8 mouse cellular contexts compared by ENCODE assay signal in the genomic region with DNA sequence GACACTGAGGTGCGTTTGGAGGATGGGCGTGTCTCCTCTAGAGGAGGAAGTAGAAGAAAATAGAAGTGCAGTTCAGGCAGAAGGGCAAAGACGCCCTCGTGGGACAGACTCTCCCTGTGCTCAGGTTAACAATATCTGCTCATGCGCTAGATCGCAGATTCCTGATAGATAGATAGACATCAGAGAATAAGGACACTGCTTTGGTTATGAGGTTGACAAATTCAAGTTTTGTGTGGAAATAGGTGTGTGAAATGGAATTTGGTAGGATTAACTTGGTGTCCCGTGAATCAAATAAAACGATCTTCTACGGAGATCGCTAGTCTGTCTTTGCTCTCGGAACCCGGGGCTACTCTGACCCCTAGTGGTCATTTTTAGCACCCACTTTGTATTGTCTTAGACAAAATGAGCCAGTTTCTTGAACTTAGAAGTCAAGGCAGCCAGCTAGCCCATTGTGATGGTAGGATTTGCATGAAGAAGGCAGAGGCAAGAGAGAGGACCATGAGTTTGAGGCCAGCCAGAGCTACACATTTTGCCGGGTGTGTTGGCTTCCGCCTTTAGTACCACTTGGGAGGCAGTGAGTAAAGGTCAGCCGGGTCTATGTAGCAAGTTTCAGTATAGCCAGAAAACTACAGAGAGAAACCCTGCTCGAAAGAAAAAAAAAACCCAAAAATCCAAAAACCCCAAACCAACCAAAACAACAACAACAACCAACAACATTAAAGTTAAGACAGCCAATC. TPM values are rescaled to one million over a fixed set of nuclear protein-coding genes. Genes with fewer than 3 reads are reported as not detected.
DNase-seq lines count a peak whose midpoint lies in the region; ATAC-seq and TF ChIP-seq lines count a peak whose summit lies in the region.

No protein-coding gene starts in this region.

- no peak for TF ChIP-seq POLR2A in ES-Bruce4 (IDR thresholded peaks at IDR 0.05; ENCODE audit: insufficient read depth, low read length)
- TF ChIP-seq POLR2A in bone marrow macrophage, adult 2 months (IDR thresholded peaks at IDR 0.05; ENCODE audit: borderline replicate concordance, low read depth, low read length) = no peak

- DNase-seq in embryonic facial prominence, embryonic 14.5 days (ENCODE audit: low spot score) = peak; percentile 61
- peak; percentile 47 for DNase-seq in heart, postnatal 0 days (ENCODE audit: low spot score)
- DNase-seq in kidney, postnatal 14 days = peak; percentile 79
- peak; percentile 28 to 41 (median 34) for DNase-seq in liver, embryonic 14.5 days (ENCODE audit: low read depth in 3 of 3, low spot score in 3 of 3)
- DNase-seq in neural tube, embryonic 10.5 days (ENCODE audit: extremely low spot score, low spot score) = peak; percentile 47
- DNase-seq in thymus, postnatal 10 days (ENCODE audit: low spot score in 2 of 2) = peak; percentile 40 to 75

- H3K27me3 ChIP-seq in ES-Bruce4 (ENCODE audit: control insufficient read depth, insufficient read depth, low read length, poor library complexity, severe bottlenecking) = no peaks in the 10 kb centered on the region
- H3K27me3 ChIP-seq in embryonic facial prominence, embryonic 14.5 days (replicated peaks; ENCODE audit: control insufficient read depth, insufficient read depth, low read length) = no peaks in the 10 kb centered on the region
- H3K27me3 ChIP-seq in heart, postnatal 0 days (ENCODE audit: control insufficient read depth, insufficient read depth, low read length) = no peaks in the 10 kb centered on the region
- H3K27me3 ChIP-seq in liver, embryonic 14.5 days (ENCODE audit: control insufficient read depth, insufficient read depth, low read length) = no peaks in the 10 kb centered on the region

- no peaks in the 10 kb centered on the region for H3K36me3 ChIP-seq in ES-Bruce4 (ENCODE audit: control insufficient read depth, insufficient read depth, low read length, poor library complexity, severe bottlenecking)
- peaks cover 57% of the 10 kb centered on the region for H3K36me3 ChIP-seq in embryonic facial prominence, embryonic 14.5 days (ENCODE audit: control insufficient read depth, insufficient read depth, low read length)
- peaks cover 30% of the 10 kb centered on the region for H3K36me3 ChIP-seq in heart, postnatal 0 days (replicated peaks; ENCODE audit: control insufficient read depth, insufficient read depth, low read length)
- no peaks in the 10 kb centered on the region for H3K36me3 ChIP-seq in liver, embryonic 14.5 days (replicated peaks; ENCODE audit: control insufficient read depth, insufficient read depth, low read depth)

- TF ChIP-seq CTCF in ES-Bruce4 (IDR thresholded peaks at IDR 0.05; ENCODE audit: low read depth, low read length) = peak; percentile 11
- TF ChIP-seq CTCF in bone marrow macrophage, adult 2 months (IDR thresholded peaks at IDR 0.05; ENCODE audit: low read depth, low read length) = peak; percentile 25; the same call in 1 of the 2 replicates
- peak; percentile 75 for TF ChIP-seq CTCF in heart, postnatal 0 days (IDR thresholded peaks at IDR 0.05; ENCODE audit: low read depth)
- TF ChIP-seq CTCF in liver, embryonic 14.5 days (IDR thresholded peaks at IDR 0.05; ENCODE audit: low read depth) = peak; percentile 76

- no peak overlapping the region for H3K4me3 ChIP-seq in ES-Bruce4 (ENCODE audit: low read depth, low read length)
- H3K4me3 ChIP-seq in bone marrow macrophage, adult 2 months (ENCODE audit: insufficient read depth, low read length) = no peak overlapping the region
- 0 out of 2 replicates have a peak overlapping the region, but pooled peaks have one; percentile 9 for H3K4me3 ChIP-seq in embryonic facial prominence, embryonic 14.5 days (ENCODE audit: low read depth, low read length)
- H3K4me3 ChIP-seq in heart, postnatal 0 days (ENCODE audit: low read depth, low read length) = peak overlapping the region; percentile 17
- no peak overlapping the region for H3K4me3 ChIP-seq in liver, embryonic 14.5 days (ENCODE audit: insufficient read depth in 1 of 2, low read depth in 2 of 2, low read length in 2 of 2)

- H3K27ac ChIP-seq in ES-Bruce4 (ENCODE audit: insufficient read depth, low read length) = no peak overlapping the region
- H3K27ac ChIP-seq in bone marrow macrophage, adult 2 months (ENCODE audit: insufficient read depth, low read depth, low read length) = no peak overlapping the region
- H3K27ac ChIP-seq in embryonic facial prominence, embryonic 14.5 days (replicated peaks; ENCODE audit: low read depth, low read length) = no peak overlapping the region
- H3K27ac ChIP-seq in heart, postnatal 0 days (ENCODE audit: low read depth) = no peak overlapping the region
- no peak overlapping the region for H3K27ac ChIP-seq in liver, embryonic 14.5 days

- no peaks in the 10 kb centered on the region for H3K9me3 ChIP-seq in ES-Bruce4 (replicated peaks; ENCODE audit: control insufficient read depth, insufficient read depth, low read length, poor library complexity, severe bottlenecking)
- H3K9me3 ChIP-seq in embryonic facial prominence, embryonic 14.5 days (ENCODE audit: control insufficient read depth, low read length) = peaks cover 5% of the 10 kb centered on the region; the same call in 1 of the 2 replicates
- no peaks in the 10 kb centered on the region for H3K9me3 ChIP-seq in heart, postnatal 0 days (replicated peaks; ENCODE audit: control insufficient read depth, low read length)
- no peaks in the 10 kb centered on the region for H3K9me3 ChIP-seq in liver, embryonic 14.5 days (ENCODE audit: control insufficient read depth, low read length)

- WGBS in embryonic facial prominence, embryonic 14.5 days = 27% methylated on average over 16 of the region's 16 CpGs
- whole genome bisulfite sequencing in heart, postnatal 0 days = 25% methylated on average over 16 of the region's 16 CpGs
- WGBS in liver, embryonic 14.5 days (ENCODE audit: insufficient replicate concordance) = 15% methylated on average over 16 of the region's 16 CpGs

- TF ChIP-seq EP300 in ES-Bruce4 (IDR thresholded peaks at IDR 0.05; ENCODE audit: insufficient read depth, low read depth, low read length) = no peak
- TF ChIP-seq EP300 in heart, postnatal 0 days (IDR thresholded peaks at IDR 0.05; ENCODE audit: low read depth) = no peak
- TF ChIP-seq EP300 in liver, embryonic 14.5 days (IDR thresholded peaks at IDR 0.05; ENCODE audit: low read depth) = no peak

- no peak overlapping the region for H3K9ac ChIP-seq in ES-Bruce4 (ENCODE audit: low read depth, poor library complexity, severe bottlenecking)
- no peak overlapping the region for H3K9ac ChIP-seq in embryonic facial prominence, embryonic 14.5 days (ENCODE audit: low read depth, low read length)
- no peak overlapping the region for H3K9ac ChIP-seq in heart, postnatal 0 days (replicated peaks; ENCODE audit: low read depth, low read length)
- H3K9ac ChIP-seq in liver, embryonic 14.5 days (replicated peaks) = no peak overlapping the region

- ATAC-seq in embryonic facial prominence, embryonic 14.5 days (ENCODE audit: low read depth) = peak; percentile 62
- ATAC-seq in heart, postnatal 0 days (ENCODE audit: insufficient read depth, low read depth) = 0 out of 2 replicates have a peak, but pooled peaks have one; percentile 39
- no peak for ATAC-seq in liver, embryonic 14.5 days (ENCODE audit: insufficient read depth)

- no peaks in the 10 kb centered on the region for H3K4me1 ChIP-seq in ES-Bruce4 (ENCODE audit: control insufficient read depth, insufficient read depth, low read length)
- peaks cover 5% of the 10 kb centered on the region for H3K4me1 ChIP-seq in bone marrow macrophage, adult 2 months (ENCODE audit: control insufficient read depth, insufficient read depth, low read length)
- H3K4me1 ChIP-seq in embryonic facial prominence, embryonic 14.5 days (ENCODE audit: control insufficient read depth, insufficient read depth, low read length) = peaks cover 18% of the 10 kb centered on the region; the same call in 1 of the 2 replicates
- no peaks in the 10 kb centered on the region for H3K4me1 ChIP-seq in heart, postnatal 0 days (ENCODE audit: control insufficient read depth, insufficient read depth)
- H3K4me1 ChIP-seq in liver, embryonic 14.5 days (replicated peaks; ENCODE audit: control insufficient read depth in 2 of 2, insufficient read depth in 2 of 2, low read length in 1 of 2) = no peaks in the 10 kb centered on the region

- H3K4me2 ChIP-seq in embryonic facial prominence, embryonic 14.5 days (ENCODE audit: low read depth, low read length) = peak overlapping the region; percentile 39
- H3K4me2 ChIP-seq in heart, postnatal 0 days (ENCODE audit: low read depth, low read length) = peak overlapping the region; percentile 48
- H3K4me2 ChIP-seq in liver, embryonic 14.5 days (ENCODE audit: low read depth) = peak overlapping the region; percentile 40

RNA-seq across cellular contexts. Expression of a gene that starts 15.4 kb away (rescaled TPM):
- polyA plus RNA-seq in ES-Bruce4 (2011; ENCODE audit: insufficient read depth, insufficient read length, low read depth, missing spikeins) = 35.0 and 38.6 TPM in 2 replicates
- polyA plus RNA-seq in bone marrow macrophage, adult 2 months (2012; ENCODE audit: insufficient read depth, insufficient read length, missing spikeins) = 162 and 173 TPM in 2 replicates
- 56.5 and 70.8 TPM in 2 replicates for polyA plus RNA-seq in embryonic facial prominence, embryonic 14.5 days (2014; fragmentation: Nextera tagmentation; extraction: Ambion mirVana)
- 536 and 674 TPM in 2 replicates for total RNA-seq in heart, postnatal 0 days (2014; rRNA removed; ENCODE audit: low replicate concordance)
- 39.6 and 45.0 TPM in 2 replicates for polyA plus RNA-seq in heart, postnatal 0 days (2015; fragmentation: Nextera tagmentation; extraction: Ambion mirVana)
- polyA plus RNA-seq in liver, embryonic 14.5 days (2012; rRNA removed) = 2.0 and 2.1 TPM in 2 replicates
- 0.55 and 0.66 TPM in 2 replicates for polyA plus RNA-seq in liver, embryonic 14.5 days (2014; fragmentation: Nextera tagmentation; extraction: Ambion mirVana)

Comparison
In these comparisons a context has a peak if more than half of its experiments do, and no peak if none do; other contexts are left out.
1. H3K4me3 ChIP-seq: peak in embryonic facial prominence, embryonic 14.5 days (single experiment) and heart, postnatal 0 days (single experiment); none in ES-Bruce4 (single experiment), bone marrow macrophage, adult 2 months (single experiment) and liver, embryonic 14.5 days (0 of 2).
2. CTCF ChIP-seq: peak in every context shown above with its lines; median percentile 76 in liver, embryonic 14.5 days; 75 in heart, postnatal 0 days; 25 in bone marrow macrophage, adult 2 months; 11 in ES-Bruce4.
3. RNA of a gene that starts 15.4 kb away (polyA plus RNA-seq): 162 to 173 TPM in bone marrow macrophage, adult 2 months, 56.5 to 70.8 TPM in embryonic facial prominence, embryonic 14.5 days, 39.6 to 45.0 TPM in heart, postnatal 0 days and 35.0 to 38.6 TPM in ES-Bruce4; 0.55 to 2.1 TPM in liver, embryonic 14.5 days; every median in the first group is over 10 times any median in the second.
4. Peak in every context shown above with its lines, with median percentiles within 50 percentile points of each other: DNase-seq and H3K4me2 ChIP-seq.